Mouse (Mus musculus) heart, embryonic 11.5 days (tissue): ENCODE data around the gene Edar. TPM values are rescaled to one million over a fixed set of nuclear protein-coding genes. Genes with fewer than 3 reads are reported as not detected.

Source experiments
- ATAC-seq: fragments of 200-750 bp; cut with Nextera tagmentation; replicated peaks from 2 replicates; pipeline ENCODE4 v1.8.0; 2017; ENCODE audit warnings: moderate library complexity; ENCODE audit not compliant: insufficient number of reproducible peaks, low FRiP score, low TSS enrichment
- H3K27ac ChIP-seq: fragments of 300-500 bp; sonication (generic); 2 replicates; pipeline ENCODE4 v1.5.1; 2014; ENCODE audit warnings: mild to moderate bottlenecking, low read depth, low read length
- H3K27me3 ChIP-seq: fragments of 300-500 bp; sonication (generic); 2 replicates; pipeline ENCODE4 v1.6.1; 2014; ENCODE audit warnings: mild to moderate bottlenecking, low read length, mixed read lengths; ENCODE audit not compliant: control insufficient read depth, insufficient read depth
- H3K36me3 ChIP-seq: fragments of 300-500 bp; sonication (generic); 2 replicates; pipeline ENCODE4 v1.6.1; 2014; ENCODE audit warnings: mild to moderate bottlenecking, low read length, moderate library complexity, mixed read lengths; ENCODE audit not compliant: control insufficient read depth, insufficient read depth
- H3K4me1 ChIP-seq: fragments of 300-500 bp; sonication (generic); 2 replicates; pipeline ENCODE4 v1.6.1; 2014; ENCODE audit warnings: low read length; ENCODE audit not compliant: control insufficient read depth, insufficient read depth
- H3K4me2 ChIP-seq: fragments of 300-500 bp; sonication (generic); 2 replicates; pipeline ENCODE4 v1.6.1; 2014; ENCODE audit warnings: mild to moderate bottlenecking, moderate library complexity
- H3K4me3 ChIP-seq: fragments of 300-500 bp; sonication (generic); 2 replicates; pipeline ENCODE4 v1.5.1; 2014; ENCODE audit warnings: low read depth, low read length
- H3K9ac ChIP-seq: fragments of 300-500 bp; sonication (generic); 2 replicates; pipeline ENCODE4 v1.6.1; 2014; ENCODE audit warnings: mild to moderate bottlenecking, low read depth, low read length, moderate library complexity
- H3K9me3 ChIP-seq: fragments of 300-500 bp; sonication (generic); replicated peaks from 2 replicates; pipeline ENCODE4 v1.6.1; 2016; ENCODE audit warnings: low read length; ENCODE audit not compliant: control insufficient read depth
- WGBS: fragments of 180-500 bp; shearing (Covaris S2); extraction: QIAGEN DNeasy Blood & Tissue Kit; methylation state at CpG from one replicate; pipeline ENCODE4 v1.1.7; 2014; ENCODE audit not compliant: insufficient replicate concordance; 5-methylcytosine and 5-hydroxymethylcytosine counted together
- polyA plus RNA-seq: library from polyadenylated mRNA; unstranded; fragments of >200 nt; fragmentation: Nextera tagmentation; extraction: Ambion mirVana; gene quantifications from 2 replicates; pipeline ENCODE4 v1.2.1, GENCODE M21; 2014

Edar gene
- polyA plus RNA-seq, 1 experiment from 2014 or later = 0.13 TPM

DNA sequence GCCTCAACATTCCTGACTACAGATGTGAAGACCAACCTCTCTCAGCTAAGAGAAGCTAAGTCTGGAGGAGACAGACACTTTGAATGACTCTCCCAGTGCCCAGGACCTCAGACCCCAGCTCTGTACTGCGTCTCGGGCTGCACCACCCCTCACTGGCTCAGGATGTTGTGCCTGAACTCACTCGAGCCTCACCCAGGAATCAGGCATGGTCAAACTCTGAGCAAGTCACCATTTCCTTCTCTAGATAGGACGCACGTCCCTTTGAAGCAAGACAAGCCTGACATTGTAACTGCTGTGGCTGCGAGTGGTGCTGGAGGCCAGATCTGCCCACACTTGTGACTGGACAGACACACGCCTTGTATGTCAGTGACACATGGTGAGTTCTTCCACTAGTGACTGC, 73.5 kb downstream of the Edar start:
- no peak overlapping the region for H3K9ac ChIP-seq
- no peaks in the 10 kb centered on the region for H3K36me3 ChIP-seq
- H3K27me3 ChIP-seq = no peaks in the 10 kb centered on the region
- no peak overlapping the region for H3K4me3 ChIP-seq
- H3K27ac ChIP-seq = no peak overlapping the region
- no peak for ATAC-seq
- 50% methylated on average over 7 of the region's 7 CpGs for WGBS
- no peaks in the 10 kb centered on the region for H3K9me3 ChIP-seq
- no peaks in the 10 kb centered on the region for H3K4me1 ChIP-seq
- H3K4me2 ChIP-seq = no peak overlapping the region

GRCm38 (mm10) chr10:58601431-58601901, 74.0 kb downstream of the Edar start:
- Histone ChIP-seq H3K9ac (no peak overlapping the region), H3K36me3 (no peaks in the 10 kb centered on the region), H3K4me3 (no peak overlapping the region), H3K27ac (no peak overlapping the region), H3K4me2 (no peak overlapping the region), H3K4me1 (no peaks in the 10 kb centered on the region), H3K27me3 (no peaks in the 10 kb centered on the region), H3K9me3 (no peaks in the 10 kb centered on the region)
- ATAC-seq = no peak
- WGBS = 49% methylated on average over 6 of the region's 6 CpGs

DNA sequence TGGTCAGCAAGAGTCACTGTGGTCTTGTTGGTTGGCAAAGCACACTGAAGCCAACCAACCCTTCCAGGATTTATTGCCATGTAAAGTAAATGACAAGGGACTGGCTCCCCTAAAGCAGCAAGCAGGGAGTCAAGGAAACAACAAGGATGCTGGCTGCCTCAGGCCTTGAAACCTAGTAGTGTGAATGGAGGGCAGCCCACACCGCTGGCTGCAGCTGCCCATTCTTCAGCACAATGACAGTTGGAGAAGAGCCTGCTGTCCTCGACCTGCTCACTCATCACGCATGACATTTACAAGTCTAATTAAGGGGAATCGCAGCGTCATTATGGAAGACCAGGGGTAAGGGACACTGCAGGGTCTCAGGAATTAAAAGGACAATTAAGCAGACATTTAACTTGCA, 74.5 kb downstream of the Edar start:
- Histone ChIP-seq H3K4me3 (no peak overlapping the region), H3K27ac (no peak overlapping the region), H3K27me3 (no peaks in the 10 kb centered on the region), H3K4me1 (peaks cover 1% of the 10 kb centered on the region; the same call in 1 of the 2 replicates), H3K4me2 (no peak overlapping the region), H3K9ac (no peak overlapping the region), H3K36me3 (no peaks in the 10 kb centered on the region), H3K9me3 (no peaks in the 10 kb centered on the region)
- 30% methylated on average over 5 of the region's 5 CpGs for WGBS
- no peak for ATAC-seq

DNA sequence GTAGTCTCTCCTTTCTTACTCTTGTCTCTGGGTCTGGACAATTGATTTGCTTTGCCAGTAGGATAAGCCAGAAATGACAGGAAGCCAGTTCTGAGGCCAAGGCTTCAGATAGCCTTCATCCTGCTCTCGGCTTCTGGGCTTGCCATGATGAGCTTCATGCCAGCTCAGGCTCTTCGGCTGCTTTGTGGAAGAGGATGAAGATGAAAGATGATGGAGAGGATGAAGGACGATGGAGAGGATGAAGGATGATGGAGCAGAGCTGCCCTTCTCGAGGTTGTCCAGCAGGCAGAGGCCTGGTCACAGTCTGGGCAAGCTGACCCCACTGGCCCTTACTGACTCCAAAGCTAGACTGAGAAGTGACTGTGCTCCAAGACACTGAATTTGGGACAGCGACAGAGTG, 75.3 kb downstream of the Edar start:
- WGBS = 75% methylated on average over 5 of the region's 5 CpGs
- H3K9me3 ChIP-seq = no peaks in the 10 kb centered on the region
- ATAC-seq = no peak
- peaks cover 8% of the 10 kb centered on the region for H3K4me1 ChIP-seq
- H3K36me3 ChIP-seq = no peaks in the 10 kb centered on the region
- no peak overlapping the region for H3K4me2 ChIP-seq
- no peaks in the 10 kb centered on the region for H3K27me3 ChIP-seq
- no peak overlapping the region for H3K9ac ChIP-seq
- H3K4me3 ChIP-seq = no peak overlapping the region
- H3K27ac ChIP-seq = no peak overlapping the region

- H3K4me1 ChIP-seq = peaks cover 12% of the 10 kb centered on the region
- no peaks in the 10 kb centered on the region for H3K27me3 ChIP-seq
- no peak overlapping the region for H3K27ac ChIP-seq
- no peak overlapping the region for H3K9ac ChIP-seq
- no peaks in the 10 kb centered on the region for H3K9me3 ChIP-seq
- no peak overlapping the region for H3K4me3 ChIP-seq
- ATAC-seq = no peak
- H3K4me2 ChIP-seq = no peak overlapping the region
- no peaks in the 10 kb centered on the region for H3K36me3 ChIP-seq
- 38% methylated on average over 5 of the region's 5 CpGs for WGBS
These were observed 79.6 kb downstream of the Edar start for GRCm38 (mm10) chr10:58595821-58596220.

GRCm38 (mm10) chr10:58595197-58595596, 80.3 kb downstream of the Edar start:
- H3K27ac ChIP-seq = no peak overlapping the region
- no peak for ATAC-seq
- H3K9ac ChIP-seq = no peak overlapping the region
- H3K9me3 ChIP-seq = no peaks in the 10 kb centered on the region
- H3K36me3 ChIP-seq = no peaks in the 10 kb centered on the region
- no peak overlapping the region for H3K4me2 ChIP-seq
- H3K4me3 ChIP-seq = no peak overlapping the region
- H3K4me1 ChIP-seq = peaks cover 12% of the 10 kb centered on the region
- 87% methylated on average over 3 of the region's 3 CpGs for WGBS
- no peaks in the 10 kb centered on the region for H3K27me3 ChIP-seq

DNA sequence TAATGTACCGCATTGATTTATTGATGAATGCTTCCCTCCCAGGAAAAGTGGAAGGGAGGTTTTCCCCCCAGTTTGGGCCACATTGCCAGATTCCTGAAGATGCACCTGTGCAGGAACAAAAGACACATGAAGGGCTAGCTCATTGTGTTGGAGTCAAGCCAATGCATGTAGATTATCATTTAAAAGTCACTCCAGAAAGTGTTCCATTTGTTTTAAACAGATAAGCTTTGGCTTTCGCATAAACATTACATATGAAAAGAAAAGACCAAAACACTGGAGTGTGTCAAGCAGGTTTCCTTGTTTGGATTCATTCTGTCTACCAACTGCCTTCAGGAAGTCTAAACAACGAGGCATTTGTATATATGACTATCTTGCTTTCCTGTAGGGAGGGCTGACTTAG, 81.0 kb downstream of the Edar start:
- H3K36me3 ChIP-seq = no peaks in the 10 kb centered on the region
- H3K9ac ChIP-seq = no peak overlapping the region
- 76% methylated on average over 3 of the region's 3 CpGs for WGBS
- no peak overlapping the region for H3K4me2 ChIP-seq
- ATAC-seq = no peak
- no peaks in the 10 kb centered on the region for H3K27me3 ChIP-seq
- H3K4me1 ChIP-seq = peaks cover 12% of the 10 kb centered on the region
- H3K9me3 ChIP-seq = no peaks in the 10 kb centered on the region
- no peak overlapping the region for H3K27ac ChIP-seq
- no peak overlapping the region for H3K4me3 ChIP-seq

DNA sequence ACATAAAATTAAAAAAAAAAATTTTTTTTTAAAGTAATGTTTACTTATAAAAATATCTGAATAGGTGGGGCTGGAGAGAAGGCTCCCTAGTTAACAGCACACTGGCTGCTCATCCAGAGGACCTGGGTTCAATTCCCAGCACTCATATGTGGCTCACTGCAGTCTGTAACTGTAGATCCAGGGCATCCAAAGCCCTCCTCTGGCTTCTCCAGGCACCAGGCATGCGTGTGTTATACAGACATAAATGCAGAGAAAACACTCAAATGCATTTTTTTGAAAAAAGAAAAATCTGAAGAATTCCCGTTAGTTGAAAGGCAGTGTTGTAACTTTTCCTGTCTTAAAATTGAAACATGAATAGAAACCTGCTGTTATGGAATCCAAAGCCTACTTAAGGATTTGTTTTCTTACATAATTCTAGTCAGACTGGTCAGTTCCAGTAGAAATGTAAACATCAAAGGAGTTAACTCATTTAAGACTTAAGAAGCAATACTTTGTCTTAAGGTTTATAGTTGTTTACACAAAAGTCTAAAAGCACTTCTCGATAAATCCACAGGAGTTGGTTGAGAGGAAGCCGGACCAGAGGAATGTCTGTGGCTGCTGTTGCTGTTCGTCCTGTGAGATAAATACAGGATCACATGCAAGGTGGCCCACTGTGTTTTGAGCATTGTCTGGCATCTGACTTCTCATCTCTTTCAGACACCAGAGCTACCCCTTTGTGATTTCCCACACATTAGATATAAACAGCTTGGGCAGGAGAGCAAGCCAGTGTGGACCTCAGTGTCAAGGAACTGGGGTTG, 89.8 kb downstream of the Edar start:
- Histone ChIP-seq H3K4me1 (no peaks in the 10 kb centered on the region), H3K27me3 (no peaks in the 10 kb centered on the region), H3K4me3 (no peak overlapping the region), H3K4me2 (no peak overlapping the region), H3K9me3 (no peaks in the 10 kb centered on the region; the same call in 1 of the 2 replicates), H3K9ac (no peak overlapping the region), H3K36me3 (no peaks in the 10 kb centered on the region), H3K27ac (no peak overlapping the region)
- WGBS = 65% methylated on average over 5 of the region's 5 CpGs
- no peak for ATAC-seq

- no peak overlapping the region for H3K27ac ChIP-seq
- H3K4me2 ChIP-seq = no peak overlapping the region
- H3K27me3 ChIP-seq = no peaks in the 10 kb centered on the region
- 83% methylated on average over 6 of the region's 6 CpGs for WGBS
- no peaks in the 10 kb centered on the region for H3K9me3 ChIP-seq
- no peaks in the 10 kb centered on the region for H3K4me1 ChIP-seq
- H3K9ac ChIP-seq = no peak overlapping the region
- no peak overlapping the region for H3K4me3 ChIP-seq
- H3K36me3 ChIP-seq = no peaks in the 10 kb centered on the region
- ATAC-seq = no peak
These were observed 114.9 kb downstream of the Edar start for GRCm38 (mm10) chr10:58560521-58560920.
